Mouse (Mus musculus) MEL (cell line): ENCODE results near the gene Nisch. TPM values are rescaled to one million over a fixed set of nuclear protein-coding genes. Genes with fewer than 3 reads are reported as not detected.

Experiments
- DNase-seq: peaks from one replicate; pipeline ENCODE4 v3.0.0; 2011; ENCODE audit warnings: low read depth, low spot score
- H3K27ac ChIP-seq: 2 replicates; pipeline ENCODE4 v1.5.1; 2012; ENCODE audit warnings: low read depth, mild to moderate bottlenecking, control low read depth, low read length, moderate library complexity; ENCODE audit not compliant: control insufficient read depth
- H3K27me3 ChIP-seq, 2 experiments: fragments of 150-350 bp in 1 of 2; sonication (generic) in 1 of 2; 2 replicates each; pipeline ENCODE4 v1.6.1; 2012; ENCODE audit warnings: low read length in 2 of 2, mild to moderate bottlenecking in 2 of 2, improper control_type of control experiment in 1 of 2, moderate library complexity in 1 of 2; ENCODE audit not compliant: insufficient read depth in 2 of 2, control insufficient read depth in 1 of 2
- H3K36me3 ChIP-seq, 2 experiments: 2 replicates each; pipeline ENCODE4 v1.6.1; 2012 to 2014; ENCODE audit warnings: low read length in 2 of 2, improper control_type of control experiment in 1 of 2, inconsistent platforms in 1 of 2, mild to moderate bottlenecking in 1 of 2; ENCODE audit not compliant: insufficient read depth in 2 of 2, control insufficient read depth in 1 of 2
- H3K4me1 ChIP-seq, 2 experiments: fragments of 150-350 bp in 1 of 2; sonication (generic) in 1 of 2; 2 replicates each; pipeline ENCODE4 v1.6.1; 2012; ENCODE audit warnings: low read length in 2 of 2, improper control_type of control experiment in 1 of 2, mild to moderate bottlenecking in 1 of 2; ENCODE audit not compliant: insufficient read depth in 2 of 2, control insufficient read depth in 1 of 2
- H3K4me3 ChIP-seq, 2 experiments: fragments of 150-350 bp in 1 of 2; sonication (generic) in 1 of 2; 2 replicates each; pipeline ENCODE4 v1.5.1; 2012; ENCODE audit warnings: low read depth in 2 of 2, low read length in 2 of 2, mild to moderate bottlenecking in 2 of 2, moderate library complexity in 2 of 2, control low read depth in 1 of 2, improper control_type of control experiment in 1 of 2; ENCODE audit not compliant: control insufficient read depth in 1 of 2, insufficient read depth in 1 of 2
- H3K79me2 ChIP-seq: 2 replicates; pipeline ENCODE4 v1.6.1; 2012; ENCODE audit warnings: mild to moderate bottlenecking, low read length, moderate library complexity; ENCODE audit not compliant: control insufficient read depth, poor library complexity, insufficient read depth
- H3K9ac ChIP-seq: 2 replicates; pipeline ENCODE4 v1.6.1; 2012; ENCODE audit warnings: low read depth, mild to moderate bottlenecking, control low read depth, low read length, moderate library complexity; ENCODE audit not compliant: control insufficient read depth, poor library complexity, severe bottlenecking
- H3K9me3 ChIP-seq: fragments of 150-350 bp; sonication (generic); replicated peaks from 2 replicates; pipeline ENCODE4 v1.6.1; 2012; ENCODE audit warnings: mild to moderate bottlenecking, low read length, improper control_type of control experiment, moderate library complexity; ENCODE audit not compliant: insufficient read depth
- BHLHE40 ChIP-seq: IDR thresholded peaks from 2 replicates; pipeline ENCODE4 v1.6.1; 2012; ENCODE audit warnings: low read depth, mild to moderate bottlenecking, inconsistent platforms, low read length, improper control_type of control experiment, borderline replicate concordance
- CHD2 ChIP-seq: IDR thresholded peaks from 2 replicates; pipeline ENCODE4 v1.6.1; 2011; ENCODE audit warnings: low read length, improper control_type of control experiment
- CTCF ChIP-seq, 3 experiments: IDR thresholded peaks in 2 of 3; conservative IDR thresholded peaks in 1 of 3; 2 replicates each; pipeline ENCODE4 v1.5.1; 2011 to 2012; ENCODE audit warnings: low read length in 3 of 3, low read depth in 2 of 3, mild to moderate bottlenecking in 2 of 3, improper control_type of control experiment in 1 of 3, inconsistent platforms in 1 of 3, mixed read lengths in 1 of 3, moderate library complexity in 1 of 3; ENCODE audit not compliant: control insufficient read depth in 1 of 3, insufficient read depth in 1 of 3, poor library complexity in 1 of 3, severe bottlenecking in 1 of 3
- E2F4 ChIP-seq: IDR thresholded peaks from 2 replicates; pipeline ENCODE4 v1.6.1; 2011; ENCODE audit warnings: low read depth, low read length, improper control_type of control experiment, borderline replicate concordance
- ELF1 ChIP-seq: IDR thresholded peaks from 2 replicates; pipeline ENCODE4 v1.6.1; 2014; ENCODE audit warnings: low read depth, mild to moderate bottlenecking, inconsistent platforms, low read length, improper control_type of control experiment, moderate library complexity
- GABPA ChIP-seq: IDR thresholded peaks from 2 replicates; pipeline ENCODE4 v1.6.1; 2012; ENCODE audit warnings: low read depth, mild to moderate bottlenecking, inconsistent platforms, low read length, improper control_type of control experiment, moderate library complexity
- MAFK ChIP-seq: IDR thresholded peaks from 2 replicates; pipeline ENCODE4 v1.6.1; 2011; ENCODE audit warnings: low read depth, mild to moderate bottlenecking, low read length, improper control_type of control experiment, borderline replicate concordance
- MAZ ChIP-seq: IDR thresholded peaks from 2 replicates; pipeline ENCODE4 v1.6.1; 2012; ENCODE audit warnings: low read depth, mild to moderate bottlenecking, inconsistent platforms, low read length, improper control_type of control experiment
- MXI1 ChIP-seq: IDR thresholded peaks from 2 replicates; pipeline ENCODE4 v1.6.1; 2011; ENCODE audit warnings: mild to moderate bottlenecking, low read depth, low read length, improper control_type of control experiment
- MYB ChIP-seq: IDR thresholded peaks from 2 replicates; pipeline ENCODE4 v1.6.1; 2011; ENCODE audit warnings: mild to moderate bottlenecking, low read depth, low read length, improper control_type of control experiment
- NRF1 ChIP-seq: IDR thresholded peaks from 2 replicates; pipeline ENCODE4 v1.6.1; 2014; ENCODE audit warnings: low read depth, mild to moderate bottlenecking, inconsistent platforms, low read length, improper control_type of control experiment, moderate library complexity; ENCODE audit not compliant: poor library complexity, insufficient read depth, severe bottlenecking
- POLR2A ChIP-seq, 2 experiments: IDR thresholded peaks; 2 replicates each; pipeline ENCODE4 v1.6.1; 2011 to 2012; ENCODE audit warnings: low read length in 2 of 2, mild to moderate bottlenecking in 2 of 2, control low read depth in 1 of 2, improper control_type of control experiment in 1 of 2, low read depth in 1 of 2, moderate library complexity in 1 of 2; ENCODE audit not compliant: control insufficient read depth in 1 of 2, insufficient read depth in 1 of 2, poor library complexity in 1 of 2
- POLR2AphosphoS2 ChIP-seq: IDR thresholded peaks from 2 replicates; pipeline ENCODE4 v1.6.1; 2011; ENCODE audit warnings: low read length, improper control_type of control experiment
- RCOR1 ChIP-seq: IDR thresholded peaks from 2 replicates; pipeline ENCODE4 v1.6.1; 2012; ENCODE audit warnings: low read depth, mild to moderate bottlenecking, inconsistent platforms, low read length, improper control_type of control experiment
- TAL1 ChIP-seq: IDR thresholded peaks from 2 replicates; pipeline ENCODE4 v1.6.1; 2012; ENCODE audit warnings: mild to moderate bottlenecking, inconsistent platforms, low read length, moderate library complexity, mixed read lengths
- TBP ChIP-seq: IDR thresholded peaks from 2 replicates; pipeline ENCODE4 v1.8.0; 2011; ENCODE audit warnings: low read depth, low read length, improper control_type of control experiment
- TCF12 ChIP-seq: IDR thresholded peaks from 2 replicates; pipeline ENCODE4 v1.6.1; 2014; ENCODE audit warnings: low read depth, mild to moderate bottlenecking, inconsistent platforms, low read length, improper control_type of control experiment, moderate library complexity
- USF1 ChIP-seq: IDR thresholded peaks from 2 replicates; pipeline ENCODE4 v1.6.1; 2014; ENCODE audit warnings: low read depth, mild to moderate bottlenecking, inconsistent platforms, low read length, improper control_type of control experiment, moderate library complexity
- USF2 ChIP-seq, 2 experiments: IDR thresholded peaks; 2 replicates each; pipeline ENCODE4 v1.6.1; 2011 to 2012; ENCODE audit warnings: improper control_type of control experiment in 2 of 2, low read length in 2 of 2, borderline replicate concordance in 1 of 2, inconsistent platforms in 1 of 2, low read depth in 1 of 2, mild to moderate bottlenecking in 1 of 2; ENCODE audit not compliant: insufficient read depth in 1 of 2
- ZC3H11A ChIP-seq: IDR thresholded peaks from 2 replicates; pipeline ENCODE4 v1.6.1; 2012; ENCODE audit warnings: low read depth, mild to moderate bottlenecking, inconsistent platforms, low read length, improper control_type of control experiment
- ZMIZ1 ChIP-seq: IDR thresholded peaks from 2 replicates; pipeline ENCODE4 v1.6.1; 2012; ENCODE audit warnings: low read depth, mild to moderate bottlenecking, inconsistent platforms, low read length, improper control_type of control experiment, moderate library complexity
- polyA plus RNA-seq, 2 experiments: library from polyadenylated mRNA; stranded (reverse) in 1 of 2; unstranded in 1 of 2; fragments of >175 nt in 1 of 2; fragments of >200 nt in 1 of 2; gene quantifications; 2 replicates each; pipeline versions ENCODE4 v1.2.1 to v1.2.4; 2012; ENCODE audit warnings: low replicate concordance in 2 of 2, low read depth in 1 of 2; ENCODE audit not compliant: insufficient read length in 2 of 2, insufficient read depth in 1 of 2, missing spikeins in 1 of 2
- total RNA-seq: library from RNA; depleted of rRNA; stranded (reverse); fragments of 300-350 nt; gene quantifications from 2 replicates; pipeline ENCODE4 v1.2.3, GENCODE M21; 2012

The Nisch gene
- total and polyA plus RNA-seq, 3 experiments: 53.0 to 154 TPM; not detected in 1

GRCm38 (mm10) chr14:31165010-31165409, 51.7 kb downstream of the Nisch start:
- Histone ChIP-seq H3K9ac (no peak overlapping the region), H3K27me3 (no peaks in the 10 kb centered on the region), H3K36me3 (peaks cover 0 to 5% of the 10 kb centered on the region in 2 experiments; a peak in 2 of 4 replicates), H3K9me3 (no peaks in the 10 kb centered on the region), H3K27ac (no peak overlapping the region), H3K79me2 (no peaks in the 10 kb centered on the region), H3K4me3 (no peak overlapping the region), H3K4me1 (peaks cover 0 to 18% of the 10 kb centered on the region in 2 experiments)
- no peak for TF ChIP-seq NRF1
- DNase-seq: no peak

- no peaks in the 10 kb centered on the region; a peak in 1 of 4 replicates for H3K27me3 ChIP-seq
- no peak for TF ChIP-seq GABPA
- TF ChIP-seq MAZ: no peak
- TF ChIP-seq CTCF (IDR thresholded peaks at IDR 0.05 in 2 of 3, conservative IDR thresholded peaks at IDR 0.05 in 1 of 3; ENCODE audit: control insufficient read depth in 1 of 3, insufficient read depth in 1 of 3, low read depth in 2 of 3, low read length in 3 of 3, poor library complexity in 1 of 3, severe bottlenecking in 1 of 3): no peak
- no peak for TF ChIP-seq POLR2A (IDR thresholded peaks at IDR 0.05; ENCODE audit: control insufficient read depth in 1 of 2, insufficient read depth in 1 of 2, low read depth in 1 of 2, low read length in 2 of 2, poor library complexity in 1 of 2)
- no peak for TF ChIP-seq E2F4
- peak; percentile 40 for DNase-seq
- peak overlapping the region; percentile 28; the same call in 1 of the 2 replicates for H3K9ac ChIP-seq
- H3K79me2 ChIP-seq: no peaks in the 10 kb centered on the region
- no peaks in the 10 kb centered on the region for H3K9me3 ChIP-seq
- peak overlapping the region in 1 of 2 experiments; percentile 11; a peak in 2 of 4 replicates for H3K4me3 ChIP-seq
- no peak overlapping the region for H3K27ac ChIP-seq
- peaks cover 0 to 2% of the 10 kb centered on the region in 2 experiments; a peak in 1 of 4 replicates for H3K36me3 ChIP-seq
- H3K4me1 ChIP-seq: peaks cover 0 to 14% of the 10 kb centered on the region in 2 experiments
These were observed 52.7 kb downstream of the Nisch start for GRCm38 (mm10) chr14:31164067-31164466.

GRCm38 (mm10) chr14:31161638-31162037, 55.1 kb downstream of the Nisch start:
- Histone ChIP-seq H3K27me3 (no peaks in the 10 kb centered on the region; a peak in 2 of 4 replicates), H3K9me3 (no peaks in the 10 kb centered on the region), H3K9ac (no peak overlapping the region), H3K4me3 (no peak overlapping the region), H3K79me2 (no peaks in the 10 kb centered on the region), H3K27ac (no peak overlapping the region), H3K4me1 (peaks cover 0 to 10% of the 10 kb centered on the region in 2 experiments), H3K36me3 (peaks cover 0 to 2% of the 10 kb centered on the region in 2 experiments; a peak in 1 of 4 replicates)
- TF ChIP-seq BHLHE40: no peak
- no peak for TF ChIP-seq CHD2
- no peak for TF ChIP-seq MAZ
- TF ChIP-seq MYB: no peak
- no peak for TF ChIP-seq GABPA
- TF ChIP-seq RCOR1: no peak
- no peak for TF ChIP-seq USF2 (IDR thresholded peaks at IDR 0.05; ENCODE audit: borderline replicate concordance in 1 of 2, insufficient read depth in 1 of 2, low read depth in 1 of 2, low read length in 2 of 2)
- TF ChIP-seq E2F4: no peak
- no peak for TF ChIP-seq TBP
- TF ChIP-seq ELF1: no peak
- no peak for TF ChIP-seq NRF1
- TF ChIP-seq POLR2AphosphoS2: no peak
- TF ChIP-seq MXI1: no peak
- TF ChIP-seq MAFK: no peak
- TF ChIP-seq TAL1: no peak
- no peak for TF ChIP-seq USF1
- TF ChIP-seq TCF12: no peak
- no peak for TF ChIP-seq ZMIZ1
- TF ChIP-seq ZC3H11A: no peak
- no peak for DNase-seq
